Mouse (Mus musculus): ENCODE measurements around the gene Adgrg2. TPM values are rescaled to one million over a fixed set of nuclear protein-coding genes. Genes with fewer than 3 reads are reported as not detected.

Adgrg2 gene
- polyA plus RNA-seq (2017; shearing (Covaris generic)): under 1 TPM in 1 of 2 experiments, not detected in 1; 0.26 TPM

GRCm38 (mm10) chrX:160390464-160390956 lies at the start of gene Adgrg2:
TSS of gene Adgrg2 (plus strand) at chrX:160390690.

GRCm38 (mm10) chrX:160502048-160503041 lies 111.9 kb downstream of the Adgrg2 start, which contains the start of gene Phka2:
TSS of gene Phka2 (plus strand) at chrX:160502166.

Other genes starting within 250 kb of the Adgrg2 start
- gene Phka2, start 111.5 kb downstream of the Adgrg2 start, polyA plus RNA-seq (2017; shearing (Covaris generic)): 10 to 100 TPM; 12.0 to 15.8 TPM

Data from activated CD4-positive, CD25-positive, alpha-beta regulatory T cell (primary cell).